Mouse (Mus musculus): ENCODE data around the gene Colgalt2. TPM values are rescaled to one million over a fixed set of nuclear protein-coding genes. Genes with fewer than 3 reads are reported as not detected.
A peak's percentile ranks its signal among the peaks of the same experiment; 100 is the strongest.

The Colgalt2 gene
- polyA plus RNA-seq, 1 experiment from 2014 or later: 5.5 TPM

DNA sequence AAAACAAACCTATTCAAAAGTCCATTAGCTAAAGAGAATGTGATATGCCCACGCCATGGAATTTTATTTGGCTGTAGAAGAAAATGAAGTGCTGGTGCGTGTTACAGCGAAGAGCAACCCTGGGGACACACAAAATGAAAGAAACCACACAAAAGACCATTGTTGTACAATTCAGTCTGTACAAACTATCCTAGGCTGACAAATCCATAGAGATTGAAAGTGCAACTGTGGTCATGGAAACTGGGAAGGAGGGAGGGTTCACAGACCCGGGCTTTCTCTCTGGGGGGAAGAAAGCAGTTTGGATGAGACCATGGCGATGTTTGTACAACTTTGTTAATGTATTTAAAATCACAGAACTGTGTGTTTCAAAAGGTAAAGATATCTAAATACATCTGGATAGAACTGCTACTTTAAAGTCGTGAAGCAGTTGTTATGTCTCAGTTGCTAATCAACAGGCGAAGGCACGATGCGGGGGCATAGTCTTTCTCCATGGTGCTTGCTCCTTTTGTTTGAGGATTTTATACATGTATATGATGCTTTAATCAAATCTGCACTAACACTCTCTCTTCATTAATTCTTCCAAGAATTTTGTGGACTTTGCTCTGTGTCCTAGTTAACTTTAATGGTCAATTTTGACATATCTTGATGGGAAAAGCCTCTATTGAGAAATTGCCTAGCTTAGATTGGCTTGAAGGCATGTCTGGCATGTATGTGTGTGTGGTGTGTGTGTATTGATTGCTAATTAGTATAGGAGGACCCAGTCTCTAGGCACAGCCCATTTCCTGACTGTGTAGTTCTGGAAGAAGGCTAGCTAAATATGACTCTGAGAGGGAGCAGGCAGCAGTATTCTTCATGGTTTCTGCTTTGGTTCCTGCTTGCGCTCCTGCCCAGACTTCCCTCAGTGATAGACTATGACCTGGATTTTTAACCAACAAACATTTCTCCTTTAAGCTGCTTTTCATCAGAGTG lies 55.9 kb downstream of the Colgalt2 start:
- H3K9ac ChIP-seq: no peak overlapping the region
- no peak for ATAC-seq (ENCODE audit: insufficient number of reproducible peaks, low FRiP score)
- no peak overlapping the region for H3K27ac ChIP-seq (ENCODE audit: poor library complexity, severe bottlenecking)
- no peaks in the 10 kb centered on the region for H3K36me3 ChIP-seq
- H3K4me2 ChIP-seq: no peak overlapping the region
- peaks cover 32% of the 10 kb centered on the region for H3K4me1 ChIP-seq (replicated peaks)
- H3K4me3 ChIP-seq: no peak overlapping the region
- 75% methylated on average over 10 of the region's 10 CpGs for WGBS
- no peaks in the 10 kb centered on the region for H3K27me3 ChIP-seq (replicated peaks)
- H3K9me3 ChIP-seq (replicated peaks): no peaks in the 10 kb centered on the region

DNA sequence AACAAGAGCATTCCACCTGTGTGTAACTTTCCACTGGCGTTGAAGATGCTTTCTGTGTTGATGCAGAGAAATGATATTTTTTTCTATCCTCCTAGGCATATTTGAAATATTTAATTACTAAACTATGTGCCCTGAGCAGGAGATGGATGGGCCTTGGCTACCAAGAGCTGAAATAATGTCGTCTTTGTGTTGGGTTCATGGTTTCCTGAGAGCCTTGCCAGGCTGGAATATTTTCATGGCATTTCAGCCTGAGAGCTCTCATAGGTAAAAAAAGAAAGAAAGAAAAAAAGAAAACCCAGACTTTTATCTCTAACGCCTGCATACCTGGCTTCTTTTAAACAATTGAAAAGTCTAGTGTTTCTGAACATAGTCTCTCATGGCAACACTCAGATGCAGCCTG lies 56.6 kb downstream of the Colgalt2 start:
- Histone ChIP-seq H3K9ac (no peak overlapping the region), H3K4me1 (replicated peaks) (peaks cover 38% of the 10 kb centered on the region), H3K4me2 (no peak overlapping the region), H3K27ac (ENCODE audit: poor library complexity, severe bottlenecking) (no peak overlapping the region), H3K4me3 (no peak overlapping the region), H3K27me3 (replicated peaks) (no peaks in the 10 kb centered on the region), H3K36me3 (no peaks in the 10 kb centered on the region), H3K9me3 (replicated peaks) (no peaks in the 10 kb centered on the region)
- ATAC-seq (ENCODE audit: insufficient number of reproducible peaks, low FRiP score): no peak
- WGBS: 76% methylated on average over 3 of the region's 3 CpGs

DNA sequence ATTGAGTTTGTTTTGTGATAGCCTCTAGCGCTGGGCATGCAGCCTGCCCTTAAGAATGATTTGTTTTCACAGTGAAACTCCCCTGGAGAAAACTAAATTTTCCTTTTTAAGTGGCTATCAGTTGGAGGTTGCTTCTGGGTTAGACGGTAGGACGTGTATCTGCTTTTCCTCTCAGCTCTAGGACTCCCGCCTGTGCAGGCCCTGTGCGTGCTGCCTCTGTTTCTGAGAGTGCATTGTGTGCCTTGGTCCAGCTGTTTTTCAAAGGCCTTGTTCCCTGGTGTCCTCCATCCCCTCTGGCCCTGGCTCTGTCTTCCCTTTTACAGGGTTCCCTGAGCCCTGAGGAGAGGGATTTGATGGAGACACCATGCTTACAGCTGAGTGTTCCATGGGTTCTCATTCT lies 58.0 kb downstream of the Colgalt2 start:
- peak; percentile 56 for ATAC-seq (ENCODE audit: insufficient number of reproducible peaks, low FRiP score)
- H3K4me1 ChIP-seq (replicated peaks): peaks cover 51% of the 10 kb centered on the region
- H3K27ac ChIP-seq (ENCODE audit: poor library complexity, severe bottlenecking): peak overlapping the region; percentile 73
- no peaks in the 10 kb centered on the region for H3K27me3 ChIP-seq (replicated peaks)
- no peak overlapping the region for H3K4me3 ChIP-seq
- WGBS: 25% methylated on average over 5 of the region's 5 CpGs
- no peaks in the 10 kb centered on the region for H3K36me3 ChIP-seq
- H3K9me3 ChIP-seq (replicated peaks): no peaks in the 10 kb centered on the region
- H3K4me2 ChIP-seq: no peak overlapping the region
- no peak overlapping the region for H3K9ac ChIP-seq

DNA sequence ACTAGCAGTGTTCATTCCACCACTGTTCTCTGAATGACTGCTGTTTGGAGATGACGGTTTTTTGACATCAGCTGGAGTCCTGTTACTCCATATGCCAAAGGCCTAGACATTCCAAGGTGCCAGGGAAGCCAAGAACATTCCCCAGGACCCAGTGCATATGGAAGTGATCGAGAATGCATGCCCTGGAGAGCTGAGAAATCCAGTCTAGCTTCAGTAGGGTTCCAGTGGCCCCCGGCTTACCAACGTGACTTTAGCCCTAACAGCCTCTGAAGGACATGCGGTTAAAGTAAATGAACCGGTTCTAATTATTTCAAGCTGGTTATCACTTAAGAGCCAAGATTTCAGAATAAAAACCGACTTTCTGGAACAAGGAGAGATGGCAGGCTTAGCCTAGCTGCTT lies 59.4 kb downstream of the Colgalt2 start:
- WGBS: 83% methylated on average over 7 of the region's 7 CpGs
- no peak overlapping the region for H3K4me2 ChIP-seq
- H3K36me3 ChIP-seq: no peaks in the 10 kb centered on the region
- no peaks in the 10 kb centered on the region for H3K9me3 ChIP-seq (replicated peaks)
- H3K9ac ChIP-seq: no peak overlapping the region
- peaks cover 51% of the 10 kb centered on the region for H3K4me1 ChIP-seq (replicated peaks)
- no peak overlapping the region for H3K4me3 ChIP-seq
- H3K27me3 ChIP-seq (replicated peaks): no peaks in the 10 kb centered on the region
- no peak for ATAC-seq (ENCODE audit: insufficient number of reproducible peaks, low FRiP score)
- H3K27ac ChIP-seq (ENCODE audit: poor library complexity, severe bottlenecking): no peak overlapping the region

DNA sequence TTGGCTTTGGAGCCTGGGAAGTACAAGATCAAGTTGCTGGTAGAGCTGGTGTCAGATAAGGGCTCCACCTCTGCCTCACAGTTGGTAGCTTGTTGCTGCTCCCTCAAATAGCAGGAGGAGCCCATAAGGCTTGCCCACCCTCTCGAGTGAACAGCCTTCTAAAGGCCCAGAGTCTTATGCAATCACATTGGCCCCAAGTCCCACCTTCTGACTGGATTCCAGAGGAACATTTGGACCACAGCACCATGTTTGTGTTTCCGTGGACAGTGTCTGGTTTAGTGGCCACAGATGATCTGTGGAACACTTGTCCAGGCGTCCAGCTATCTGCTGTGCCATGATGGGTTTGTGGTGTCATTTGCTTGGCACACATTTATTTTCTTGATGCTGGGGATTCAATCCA lies 61.3 kb downstream of the Colgalt2 start:
- H3K27ac ChIP-seq (ENCODE audit: poor library complexity, severe bottlenecking): peak overlapping the region; percentile 78; the same call in 1 of the 2 replicates
- H3K9ac ChIP-seq: no peak overlapping the region
- no peak overlapping the region for H3K4me3 ChIP-seq
- no peaks in the 10 kb centered on the region for H3K27me3 ChIP-seq (replicated peaks)
- H3K4me2 ChIP-seq: no peak overlapping the region
- 60% methylated on average over 3 of the region's 3 CpGs for WGBS
- H3K36me3 ChIP-seq: no peaks in the 10 kb centered on the region
- no peak for ATAC-seq (ENCODE audit: insufficient number of reproducible peaks, low FRiP score)
- peaks cover 45% of the 10 kb centered on the region for H3K4me1 ChIP-seq (replicated peaks)
- no peaks in the 10 kb centered on the region for H3K9me3 ChIP-seq (replicated peaks)

DNA sequence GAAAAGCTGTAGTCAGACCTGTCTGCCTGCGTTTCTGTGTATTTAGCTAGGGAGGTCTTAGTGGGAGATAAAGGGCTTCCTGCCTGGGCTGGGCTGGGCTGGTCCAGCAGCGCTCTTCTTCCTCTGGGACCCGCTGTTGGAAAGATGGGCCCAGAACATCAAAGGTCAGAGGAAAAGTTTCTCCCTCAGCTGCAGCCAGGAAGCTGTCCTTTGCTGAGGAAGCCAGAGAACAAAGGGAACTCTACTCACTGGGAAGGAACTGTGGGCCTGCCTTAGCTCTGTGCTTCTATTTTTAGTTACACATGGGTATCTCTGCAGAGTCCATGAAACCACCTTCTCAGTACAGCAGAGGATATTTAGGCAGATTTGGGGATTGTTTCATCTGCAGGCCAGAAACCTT lies 62.2 kb downstream of the Colgalt2 start:
- Histone ChIP-seq H3K4me3 (no peak overlapping the region), H3K9ac (no peak overlapping the region), H3K4me1 (replicated peaks) (peaks cover 37% of the 10 kb centered on the region), H3K36me3 (no peaks in the 10 kb centered on the region), H3K4me2 (no peak overlapping the region), H3K27ac (ENCODE audit: poor library complexity, severe bottlenecking) (peak overlapping the region; percentile 78), H3K27me3 (replicated peaks) (no peaks in the 10 kb centered on the region), H3K9me3 (replicated peaks) (no peaks in the 10 kb centered on the region)
- 9% methylated on average over 3 of the region's 3 CpGs for WGBS
- ATAC-seq (ENCODE audit: insufficient number of reproducible peaks, low FRiP score): peak; percentile 78

DNA sequence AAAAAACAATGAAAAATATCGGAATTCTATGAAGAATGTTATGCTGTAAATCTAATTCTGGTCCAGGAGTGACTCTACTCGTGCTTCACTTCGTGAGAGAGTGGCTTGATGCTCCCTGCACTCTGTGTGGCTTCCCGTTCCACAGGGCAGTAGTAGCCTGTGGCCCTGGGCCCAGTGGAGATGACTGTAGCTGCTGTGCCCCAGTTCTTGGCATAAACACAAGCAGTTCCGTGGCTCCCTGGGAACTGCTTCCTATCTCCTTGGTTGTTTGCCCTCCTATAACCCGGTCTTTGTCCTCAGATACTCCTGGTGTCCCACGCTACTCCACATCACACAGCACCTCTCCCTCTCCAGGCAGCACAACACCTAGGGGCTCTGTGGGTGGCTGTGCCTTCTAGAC lies 62.7 kb downstream of the Colgalt2 start:
- H3K36me3 ChIP-seq: no peaks in the 10 kb centered on the region
- H3K27me3 ChIP-seq (replicated peaks): no peaks in the 10 kb centered on the region
- H3K9ac ChIP-seq: 0 out of 2 replicates have a peak overlapping the region, but pooled peaks have one; percentile 16
- H3K4me3 ChIP-seq: no peak overlapping the region
- peak; percentile 34; the same call in 1 of the 2 replicates for ATAC-seq (ENCODE audit: insufficient number of reproducible peaks, low FRiP score)
- 66% methylated on average over 7 of the region's 7 CpGs for WGBS
- no peaks in the 10 kb centered on the region for H3K9me3 ChIP-seq (replicated peaks)
- H3K27ac ChIP-seq (ENCODE audit: poor library complexity, severe bottlenecking): peak overlapping the region; percentile 78
- no peak overlapping the region for H3K4me2 ChIP-seq
- peaks cover 34% of the 10 kb centered on the region for H3K4me1 ChIP-seq (replicated peaks)

DNA sequence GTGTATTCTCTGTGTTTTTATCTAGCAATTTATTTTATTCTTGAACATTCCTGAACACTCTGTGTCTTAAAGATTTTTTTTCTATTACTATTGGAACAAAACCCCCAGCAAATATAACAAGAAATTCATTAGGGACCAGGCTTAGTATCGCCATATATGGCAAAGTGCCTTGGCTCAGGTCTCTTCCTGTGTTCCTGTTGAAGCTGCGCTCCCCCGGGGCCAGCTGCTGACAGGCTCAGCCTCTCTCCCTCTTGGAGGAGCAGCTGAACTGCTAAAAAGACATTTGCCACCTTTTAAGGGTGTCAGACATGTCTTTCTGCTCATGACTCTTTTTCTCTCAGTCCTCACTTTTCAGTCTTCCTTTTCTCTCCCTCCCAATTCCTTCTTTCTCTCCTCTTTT lies 66.7 kb downstream of the Colgalt2 start:
- WGBS: 14% methylated on average over 3 of the region's 3 CpGs
- no peaks in the 10 kb centered on the region for H3K27me3 ChIP-seq (replicated peaks)
- H3K9ac ChIP-seq: no peak overlapping the region
- H3K4me2 ChIP-seq: no peak overlapping the region
- no peak overlapping the region for H3K27ac ChIP-seq (ENCODE audit: poor library complexity, severe bottlenecking)
- no peak for ATAC-seq (ENCODE audit: insufficient number of reproducible peaks, low FRiP score)
- no peaks in the 10 kb centered on the region for H3K9me3 ChIP-seq (replicated peaks)
- H3K4me1 ChIP-seq (replicated peaks): peaks cover 16% of the 10 kb centered on the region
- H3K4me3 ChIP-seq: no peak overlapping the region
- no peaks in the 10 kb centered on the region for H3K36me3 ChIP-seq

DNA sequence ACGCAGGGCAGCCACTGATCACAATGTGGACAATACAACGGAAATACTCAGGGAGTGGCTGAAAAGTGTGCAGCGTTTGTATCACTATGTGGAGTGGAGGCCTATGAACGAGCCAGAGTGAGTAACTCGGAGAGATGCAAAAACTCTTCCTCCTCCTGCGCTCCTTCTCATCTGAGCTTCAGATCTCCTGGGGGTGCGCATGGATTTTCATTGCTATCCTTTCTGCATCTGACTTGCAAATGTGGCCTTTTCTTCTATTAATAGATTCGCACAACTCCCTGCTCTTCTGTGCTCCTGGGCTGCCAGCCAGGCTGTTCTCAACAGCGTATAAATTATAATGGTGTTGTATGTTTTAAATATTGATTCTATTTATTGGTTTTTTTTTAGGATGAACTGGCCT lies 68.8 kb downstream of the Colgalt2 start:
- Histone ChIP-seq H3K9me3 (replicated peaks) (no peaks in the 10 kb centered on the region), H3K27ac (ENCODE audit: poor library complexity, severe bottlenecking) (no peak overlapping the region), H3K27me3 (replicated peaks) (no peaks in the 10 kb centered on the region), H3K4me3 (no peak overlapping the region), H3K36me3 (no peaks in the 10 kb centered on the region), H3K4me1 (replicated peaks) (peaks cover 3% of the 10 kb centered on the region; the same call in 1 of the 2 replicates), H3K9ac (no peak overlapping the region), H3K4me2 (no peak overlapping the region)
- 75% methylated on average over 9 of the region's 9 CpGs for WGBS
- ATAC-seq (ENCODE audit: insufficient number of reproducible peaks, low FRiP score): no peak

DNA sequence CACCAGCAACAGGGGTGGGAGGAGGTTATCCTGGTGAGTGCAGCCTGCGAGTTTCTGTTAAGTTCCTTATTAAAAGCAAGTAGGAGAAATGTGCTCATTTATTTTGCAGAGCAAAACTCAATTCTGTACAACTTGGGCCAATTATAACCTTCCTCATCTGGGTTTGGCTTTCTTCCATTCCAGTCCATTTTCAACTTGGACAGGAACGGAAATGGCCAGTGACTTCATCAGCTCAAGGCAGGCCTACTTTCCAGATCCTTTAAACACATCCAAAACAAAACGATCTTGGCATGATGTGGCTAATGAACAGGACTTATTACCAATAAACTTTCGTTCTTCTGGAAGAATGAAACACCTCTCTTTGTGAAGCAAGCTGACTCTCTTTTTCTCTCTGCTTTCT lies 76.5 kb downstream of the Colgalt2 start:
- no peak overlapping the region for H3K27ac ChIP-seq (ENCODE audit: poor library complexity, severe bottlenecking)
- no peaks in the 10 kb centered on the region for H3K27me3 ChIP-seq (replicated peaks)
- no peaks in the 10 kb centered on the region for H3K9me3 ChIP-seq (replicated peaks)
- no peaks in the 10 kb centered on the region; the same call in 1 of the 2 replicates for H3K36me3 ChIP-seq
- H3K4me2 ChIP-seq: no peak overlapping the region
- no peak overlapping the region for H3K4me3 ChIP-seq
- no peak overlapping the region for H3K9ac ChIP-seq
- ATAC-seq (ENCODE audit: insufficient number of reproducible peaks, low FRiP score): no peak
- no peaks in the 10 kb centered on the region for H3K4me1 ChIP-seq (replicated peaks)
- WGBS: 71% methylated on average over 4 of the region's 4 CpGs

DNA sequence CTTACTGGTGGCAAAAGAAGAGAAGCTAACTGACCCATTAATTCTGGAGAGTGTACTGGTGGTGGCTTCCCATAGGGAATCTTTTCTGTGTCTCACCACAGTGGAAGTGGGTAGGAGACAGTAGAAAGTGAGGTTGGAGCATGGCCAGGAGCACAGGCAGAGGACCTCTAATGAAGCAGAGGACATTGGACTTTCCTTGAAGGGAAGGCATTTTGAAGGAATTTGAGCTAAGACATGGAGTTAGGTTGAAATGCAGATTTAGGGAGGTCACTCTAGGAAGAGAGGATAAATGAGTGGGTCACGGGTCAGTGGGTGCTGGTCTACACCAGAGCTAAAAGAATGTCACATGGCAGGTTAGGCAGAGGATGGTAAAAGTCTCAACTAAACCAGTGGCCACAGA lies 91.2 kb downstream of the Colgalt2 start:
- peaks cover 2% of the 10 kb centered on the region for H3K9me3 ChIP-seq (replicated peaks)
- H3K27me3 ChIP-seq (replicated peaks): no peaks in the 10 kb centered on the region
- no peak for ATAC-seq (ENCODE audit: insufficient number of reproducible peaks, low FRiP score)
- H3K4me2 ChIP-seq: no peak overlapping the region
- H3K4me3 ChIP-seq: no peak overlapping the region
- no peak overlapping the region for H3K27ac ChIP-seq (ENCODE audit: poor library complexity, severe bottlenecking)
- H3K36me3 ChIP-seq: peaks cover 6% of the 10 kb centered on the region
- no peaks in the 10 kb centered on the region for H3K4me1 ChIP-seq (replicated peaks)
- WGBS: 88% methylated on average over 1 of the region's 1 CpGs
- no peak overlapping the region for H3K9ac ChIP-seq

All from heart, embryonic 12.5 days (tissue).